Mouse (Mus musculus): ENCODE results near the gene Ncan.

The Ncan gene

DNA sequence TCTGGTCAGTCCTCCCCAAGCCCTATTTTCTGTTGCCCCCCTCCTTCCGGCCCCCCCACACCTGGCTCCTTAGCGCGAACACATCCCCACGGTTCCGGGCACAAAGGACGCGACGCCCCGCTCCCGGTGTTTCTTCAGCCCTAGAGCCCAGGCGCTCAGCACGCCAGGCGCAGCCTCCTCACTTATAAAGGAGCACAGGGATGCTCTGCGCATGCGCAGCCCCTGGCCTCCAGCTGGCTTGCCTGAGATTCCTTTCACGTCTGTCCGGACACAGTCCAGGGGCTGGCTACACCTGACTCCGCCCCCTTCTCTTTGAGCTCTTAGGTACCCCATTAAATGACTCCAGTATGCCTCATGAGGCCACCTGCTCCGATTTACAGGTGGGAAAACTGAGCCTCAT lies at the start of gene Ncan:
Gene Ncan (minus strand): TSS at position 207 of the 400 bp plus-strand sequence.
- Histone ChIP-seq H3K9me3 (ENCODE audit: low read length) (no peaks in the 10 kb centered on the region), H3K27me3 (ENCODE audit: insufficient read depth, low read length) (peaks cover 53% of the 10 kb centered on the region), H3K4me3 (replicated peaks; ENCODE audit: low read length) (peak within 1 kb of the TSS; percentile 70), H3K36me3 (ENCODE audit: insufficient read depth, low read length) (no peaks in the 10 kb centered on the region), H3K4me1 (replicated peaks; ENCODE audit: low read depth, low read length) (peaks cover 32% of the 10 kb centered on the region)
- TF ChIP-seq CTCF (conservative IDR thresholded peaks at IDR 0.05; ENCODE audit: low read length) (no peak), POU5F1 (IDR thresholded peaks at IDR 0.05; ENCODE audit: borderline replicate concordance, low read length) (no peak), NANOG (IDR thresholded peaks at IDR 0.05; ENCODE audit: borderline replicate concordance, low read length) (no peak)

DNA sequence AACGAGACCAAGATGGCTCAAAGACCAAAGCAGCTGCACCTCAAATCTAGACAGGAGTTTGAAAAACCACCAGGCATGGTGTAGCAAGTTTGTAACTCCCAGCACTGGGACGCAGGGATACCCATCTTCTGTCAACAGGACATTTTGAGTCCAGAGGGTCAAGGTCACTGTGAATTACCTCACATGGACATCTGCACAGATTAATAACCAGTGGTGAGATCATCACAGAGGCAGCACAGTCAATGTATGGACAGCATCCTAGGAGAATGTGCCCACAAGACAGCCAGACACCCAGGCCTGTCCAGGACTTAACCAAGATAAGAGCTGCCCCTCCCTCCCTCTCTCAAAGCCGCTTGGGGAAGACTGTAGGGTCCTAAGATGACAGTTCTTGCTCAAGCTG lies 49.4 kb upstream of the Ncan start:
- Histone ChIP-seq H3K9me3 (ENCODE audit: low read length) (no peaks in the 10 kb centered on the region), H3K36me3 (ENCODE audit: insufficient read depth, low read length) (peaks cover 9% of the 10 kb centered on the region), H3K4me1 (replicated peaks; ENCODE audit: low read depth, low read length) (peaks cover 53% of the 10 kb centered on the region), H3K27me3 (ENCODE audit: insufficient read depth, low read length) (peaks cover 14% of the 10 kb centered on the region), H3K4me3 (replicated peaks; ENCODE audit: low read length) (no peak overlapping the region)
- TF ChIP-seq CTCF (conservative IDR thresholded peaks at IDR 0.05; ENCODE audit: low read length) (no peak), NANOG (IDR thresholded peaks at IDR 0.05; ENCODE audit: borderline replicate concordance, low read length) (no peak), POU5F1 (IDR thresholded peaks at IDR 0.05; ENCODE audit: borderline replicate concordance, low read length) (no peak)

- no peaks in the 10 kb centered on the region for H3K9me3 ChIP-seq (ENCODE audit: low read length)
- H3K36me3 ChIP-seq (ENCODE audit: insufficient read depth, low read length) = no peaks in the 10 kb centered on the region
- H3K4me3 ChIP-seq (replicated peaks; ENCODE audit: low read length) = peak overlapping the region; percentile 56; the same call in 1 of the 2 replicates
- peaks cover 35% of the 10 kb centered on the region for H3K4me1 ChIP-seq (replicated peaks; ENCODE audit: low read depth, low read length)
- TF ChIP-seq NANOG (IDR thresholded peaks at IDR 0.05; ENCODE audit: borderline replicate concordance, low read length) = no peak
- TF ChIP-seq POU5F1 (IDR thresholded peaks at IDR 0.05; ENCODE audit: borderline replicate concordance, low read length) = no peak
- peak; percentile 75 for TF ChIP-seq CTCF (conservative IDR thresholded peaks at IDR 0.05; ENCODE audit: low read length)
- peaks cover 37% of the 10 kb centered on the region for H3K27me3 ChIP-seq (ENCODE audit: insufficient read depth, low read length)
These were observed 45.9 kb upstream of the Ncan start for GRCm38 (mm10) chr8:70166504-70167110.

GRCm38 (mm10) chr8:70163316-70163715 lies 42.6 kb upstream of the Ncan start:
- peaks cover 37% of the 10 kb centered on the region for H3K27me3 ChIP-seq (ENCODE audit: insufficient read depth, low read length)
- H3K4me1 ChIP-seq (replicated peaks; ENCODE audit: low read depth, low read length) = peaks cover 52% of the 10 kb centered on the region
- no peaks in the 10 kb centered on the region for H3K9me3 ChIP-seq (ENCODE audit: low read length)
- TF ChIP-seq CTCF (conservative IDR thresholded peaks at IDR 0.05; ENCODE audit: low read length) (no peak), POU5F1 (IDR thresholded peaks at IDR 0.05; ENCODE audit: borderline replicate concordance, low read length) (no peak), NANOG (IDR thresholded peaks at IDR 0.05; ENCODE audit: borderline replicate concordance, low read length) (no peak)
- no peak overlapping the region for H3K4me3 ChIP-seq (replicated peaks; ENCODE audit: low read length)
- no peaks in the 10 kb centered on the region for H3K36me3 ChIP-seq (ENCODE audit: insufficient read depth, low read length)

GRCm38 (mm10) chr8:70160015-70160414 lies 39.3 kb upstream of the Ncan start:
- H3K4me3 ChIP-seq (replicated peaks; ENCODE audit: low read length) = peak overlapping the region; percentile 17; the same call in 1 of the 2 replicates
- H3K27me3 ChIP-seq (ENCODE audit: insufficient read depth, low read length) = peaks cover 28% of the 10 kb centered on the region
- TF ChIP-seq CTCF (conservative IDR thresholded peaks at IDR 0.05; ENCODE audit: low read length) = no peak
- no peak for TF ChIP-seq POU5F1 (IDR thresholded peaks at IDR 0.05; ENCODE audit: borderline replicate concordance, low read length)
- no peak for TF ChIP-seq NANOG (IDR thresholded peaks at IDR 0.05; ENCODE audit: borderline replicate concordance, low read length)
- H3K9me3 ChIP-seq (ENCODE audit: low read length) = no peaks in the 10 kb centered on the region
- H3K36me3 ChIP-seq (ENCODE audit: insufficient read depth, low read length) = no peaks in the 10 kb centered on the region
- peaks cover 37% of the 10 kb centered on the region for H3K4me1 ChIP-seq (replicated peaks; ENCODE audit: low read depth, low read length)

GRCm38 (mm10) chr8:70159211-70159610 lies 38.5 kb upstream of the Ncan start:
- Histone ChIP-seq H3K36me3 (ENCODE audit: insufficient read depth, low read length) (no peaks in the 10 kb centered on the region), H3K9me3 (ENCODE audit: low read length) (no peaks in the 10 kb centered on the region), H3K4me1 (replicated peaks; ENCODE audit: low read depth, low read length) (peaks cover 34% of the 10 kb centered on the region), H3K4me3 (replicated peaks; ENCODE audit: low read length) (peak overlapping the region; percentile 84), H3K27me3 (ENCODE audit: insufficient read depth, low read length) (peaks cover 21% of the 10 kb centered on the region)
- TF ChIP-seq NANOG (IDR thresholded peaks at IDR 0.05; ENCODE audit: borderline replicate concordance, low read length) (no peak), CTCF (conservative IDR thresholded peaks at IDR 0.05; ENCODE audit: low read length) (no peak), POU5F1 (IDR thresholded peaks at IDR 0.05; ENCODE audit: borderline replicate concordance, low read length) (no peak)

DNA sequence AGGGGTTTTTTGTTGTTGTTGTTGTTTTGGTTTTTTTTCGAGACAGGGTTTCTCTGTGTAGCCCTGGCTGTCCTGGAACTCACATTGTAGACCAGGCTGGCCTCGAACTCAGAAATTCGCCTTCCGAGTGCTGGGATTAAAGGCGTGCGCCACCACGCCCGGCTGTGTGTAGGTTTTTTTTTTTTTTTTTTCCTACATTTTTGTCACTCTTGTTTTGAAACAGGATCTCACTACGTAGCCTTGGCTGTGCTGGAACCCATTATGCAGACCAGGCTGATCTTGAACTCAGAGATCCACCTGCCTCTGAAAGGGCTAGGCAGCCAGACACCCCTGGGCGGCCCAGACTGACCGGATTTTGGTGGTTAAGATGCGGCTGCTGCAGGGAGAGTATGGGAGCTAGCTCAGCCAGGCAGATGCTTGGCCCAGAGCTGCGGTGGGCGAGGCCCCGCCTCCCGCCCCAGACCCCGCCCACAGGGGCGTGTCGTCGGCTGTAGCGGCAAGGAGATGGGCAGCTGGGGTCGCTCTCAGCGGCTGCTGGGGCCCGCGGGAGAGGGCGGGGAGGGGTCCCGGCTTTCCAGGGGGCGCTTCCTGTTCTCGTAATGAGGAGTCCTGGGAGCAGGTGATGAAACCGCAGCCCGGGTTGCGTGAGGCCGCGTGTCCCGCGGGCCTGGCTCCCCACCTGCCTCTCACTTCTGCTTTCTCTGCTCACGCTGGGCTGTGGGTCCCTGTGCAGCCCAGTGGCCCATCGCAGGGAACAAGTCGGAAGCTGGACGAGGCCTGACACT lies 37.6 kb upstream of the Ncan start:
- H3K4me1 ChIP-seq (replicated peaks; ENCODE audit: low read depth, low read length) = peaks cover 33% of the 10 kb centered on the region
- no peaks in the 10 kb centered on the region for H3K9me3 ChIP-seq (ENCODE audit: low read length)
- TF ChIP-seq CTCF (conservative IDR thresholded peaks at IDR 0.05; ENCODE audit: low read length) (no peak), NANOG (IDR thresholded peaks at IDR 0.05; ENCODE audit: borderline replicate concordance, low read length) (no peak), POU5F1 (IDR thresholded peaks at IDR 0.05; ENCODE audit: borderline replicate concordance, low read length) (no peak)
- H3K27me3 ChIP-seq (ENCODE audit: insufficient read depth, low read length) = peaks cover 14% of the 10 kb centered on the region
- H3K4me3 ChIP-seq (replicated peaks; ENCODE audit: low read length) = peak overlapping the region; percentile 84
- H3K36me3 ChIP-seq (ENCODE audit: insufficient read depth, low read length) = no peaks in the 10 kb centered on the region

DNA sequence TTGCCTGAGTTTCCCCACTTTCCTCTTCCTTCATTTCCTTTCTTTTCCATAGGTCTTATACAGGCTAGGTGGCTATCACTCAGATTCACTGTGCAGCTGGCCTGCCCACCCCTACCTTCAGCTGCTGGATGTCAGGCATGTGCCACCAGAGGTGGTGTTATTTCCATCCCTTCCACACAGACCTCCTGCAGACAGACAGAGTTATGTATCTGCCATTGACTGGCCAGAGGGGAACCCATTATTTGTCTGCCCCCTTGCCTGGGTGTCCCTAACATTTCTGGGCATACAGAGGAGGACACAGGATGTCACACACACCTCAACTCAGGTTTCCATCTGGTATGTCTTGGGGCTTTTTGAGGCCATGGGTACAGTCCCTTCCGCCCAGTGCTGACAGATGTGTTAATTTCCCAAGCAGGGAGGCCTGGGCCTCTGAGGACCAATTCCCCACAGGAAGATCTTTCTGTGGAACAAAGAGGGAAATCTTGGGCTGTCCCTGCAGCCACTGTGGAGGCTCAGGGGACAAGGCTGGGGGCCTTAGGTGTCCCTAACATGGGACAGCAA lies 36.6 kb upstream of the Ncan start:
- Histone ChIP-seq H3K36me3 (ENCODE audit: insufficient read depth, low read length) (no peaks in the 10 kb centered on the region), H3K9me3 (ENCODE audit: low read length) (no peaks in the 10 kb centered on the region), H3K4me1 (replicated peaks; ENCODE audit: low read depth, low read length) (peaks cover 39% of the 10 kb centered on the region), H3K4me3 (replicated peaks; ENCODE audit: low read length) (no peak overlapping the region), H3K27me3 (ENCODE audit: insufficient read depth, low read length) (peaks cover 11% of the 10 kb centered on the region)
- no peak for TF ChIP-seq CTCF (conservative IDR thresholded peaks at IDR 0.05; ENCODE audit: low read length)
- no peak for TF ChIP-seq NANOG (IDR thresholded peaks at IDR 0.05; ENCODE audit: borderline replicate concordance, low read length)
- TF ChIP-seq POU5F1 (IDR thresholded peaks at IDR 0.05; ENCODE audit: borderline replicate concordance, low read length) = no peak

All from E14TG2a.4 (cell line).